Mouse (Mus musculus) skeletal muscle tissue, adult 2 months (tissue): ENCODE measurements around the gene Edn3.

Experiments used
- DNase-seq: peaks from one replicate; pipeline ENCODE4 v3.0.0-alpha.2; 2012; ENCODE audit warnings: low read depth, low spot score

The Edn3 gene

DNA sequence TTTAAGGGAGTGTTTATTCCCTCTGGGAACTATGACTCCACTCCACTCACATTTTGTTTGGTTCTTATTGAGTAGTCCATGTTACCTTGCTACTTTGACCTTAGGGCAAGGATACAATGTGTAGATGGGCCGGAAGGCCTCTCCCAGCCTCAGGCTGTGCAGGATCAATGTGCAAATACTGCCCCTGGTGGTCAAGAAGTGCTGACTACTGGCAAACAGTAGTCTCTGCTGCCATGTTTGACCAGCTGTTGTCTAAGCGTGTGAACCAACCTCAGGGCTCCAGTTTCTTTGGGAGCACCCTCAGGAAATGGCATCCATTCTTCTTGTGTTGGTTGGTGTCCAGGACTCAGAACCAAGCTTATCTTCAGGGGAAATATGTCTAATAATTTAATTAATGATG, 36.6 kb downstream of the Edn3 start:
- DNase-seq: peak; percentile 2

DNA sequence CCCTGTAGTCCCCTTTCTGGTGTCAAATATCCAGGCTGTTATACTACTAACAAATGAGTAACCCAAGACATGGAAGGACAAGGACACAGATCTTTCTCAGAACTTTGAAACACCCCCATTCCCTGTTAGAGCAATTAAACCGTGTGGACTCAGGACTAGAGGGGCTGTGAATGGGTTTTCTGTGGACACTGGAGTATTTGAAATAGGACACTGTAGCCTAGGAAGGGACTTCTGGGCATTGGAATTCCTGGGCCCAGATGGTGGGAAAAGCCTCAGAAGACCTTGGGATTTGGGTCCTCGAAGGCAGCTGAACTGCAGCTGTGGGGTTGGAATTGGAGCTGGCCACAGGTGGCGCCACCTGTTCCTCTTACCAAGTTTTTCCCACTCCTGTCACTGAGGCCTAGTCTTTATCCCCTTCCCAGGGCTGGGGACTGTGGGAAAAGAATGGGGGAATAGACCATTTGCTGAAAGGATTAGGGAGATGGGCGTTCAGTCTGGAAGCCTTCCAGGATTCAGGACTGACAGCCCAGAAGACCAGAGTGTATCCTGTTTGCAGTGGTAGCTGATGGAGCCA, 37.2 kb downstream of the Edn3 start:
- DNase-seq: peak; percentile 29

DNA sequence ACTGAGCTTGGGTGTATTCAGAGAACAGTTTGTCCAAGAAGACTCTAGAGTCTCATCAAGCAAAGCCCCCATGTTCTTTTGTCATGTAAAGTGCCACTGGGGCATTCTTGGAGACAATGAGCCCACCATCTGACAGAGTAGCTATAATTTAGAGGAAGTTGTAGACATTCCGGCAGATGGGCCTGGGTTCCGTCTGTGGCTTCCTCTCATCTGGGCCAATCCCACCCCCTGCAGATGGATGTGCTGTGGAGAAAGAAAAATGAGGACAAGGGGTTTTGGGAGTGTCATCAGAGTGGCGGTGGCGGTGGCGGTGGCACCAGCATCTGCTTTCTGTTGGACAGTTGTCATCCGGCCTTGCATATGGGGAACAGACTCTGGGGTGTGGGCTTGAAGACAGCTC, 42.0 kb downstream of the Edn3 start:
- no peak for DNase-seq

DNA sequence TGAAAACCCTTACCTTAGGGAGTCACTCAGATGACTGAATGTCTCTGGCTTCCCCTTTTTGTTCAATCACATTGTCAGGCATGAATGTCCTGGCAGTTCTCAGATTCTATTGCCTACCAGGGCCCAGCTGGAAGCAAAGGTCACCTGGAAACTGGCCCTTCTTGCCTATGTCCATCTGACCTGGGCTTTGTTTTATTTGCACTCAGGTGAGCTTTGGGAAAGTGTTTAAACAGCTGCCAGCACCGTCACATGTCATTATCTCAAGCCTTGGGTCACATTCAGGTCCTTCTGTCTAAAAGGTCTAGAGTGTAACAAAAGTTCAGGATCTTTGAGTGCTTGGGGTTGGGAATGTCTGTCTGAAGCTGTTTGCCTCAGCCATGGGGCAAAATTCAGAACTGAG, 43.2 kb downstream of the Edn3 start:
- no peak for DNase-seq

DNA sequence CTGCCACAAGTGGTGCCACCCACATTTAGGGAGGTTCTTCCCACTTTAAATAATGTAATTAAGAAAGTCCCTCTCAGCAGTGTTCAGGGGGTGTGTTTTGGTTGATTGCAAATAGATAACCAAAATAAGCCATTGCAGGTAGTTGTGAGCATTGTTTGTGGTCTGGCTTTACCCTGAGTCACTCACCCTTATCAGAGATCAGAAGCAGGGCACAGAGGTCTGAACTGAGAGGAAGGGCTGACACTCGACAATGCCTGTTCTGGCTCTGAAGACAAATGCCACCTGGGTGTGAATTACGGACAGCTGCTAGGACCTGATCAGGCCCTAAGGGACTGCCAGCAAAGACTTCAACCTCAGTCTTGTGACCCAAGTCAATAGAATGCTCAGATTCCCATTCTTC, 47.5 kb downstream of the Edn3 start:
- no peak for DNase-seq

DNA sequence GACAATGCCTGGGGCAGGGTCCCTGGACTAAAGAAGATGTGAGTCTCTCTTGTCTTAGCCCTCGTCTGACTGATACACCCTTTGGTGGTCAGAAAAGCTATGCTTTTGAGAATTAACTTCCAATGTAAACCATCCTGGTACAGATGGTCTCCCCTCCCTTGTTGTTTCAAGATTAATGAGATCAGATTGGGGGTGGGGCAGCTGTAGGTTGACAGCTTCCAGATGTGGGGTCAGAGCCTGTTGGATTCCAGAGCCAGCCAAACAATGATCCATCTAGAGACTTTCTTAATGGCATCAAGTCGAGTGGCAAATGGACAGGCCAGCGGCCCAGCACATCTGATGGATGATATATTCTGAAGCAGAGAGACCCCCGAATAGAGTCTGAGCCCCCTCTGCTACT, 48.9 kb downstream of the Edn3 start:
- DNase-seq: no peak

DNA sequence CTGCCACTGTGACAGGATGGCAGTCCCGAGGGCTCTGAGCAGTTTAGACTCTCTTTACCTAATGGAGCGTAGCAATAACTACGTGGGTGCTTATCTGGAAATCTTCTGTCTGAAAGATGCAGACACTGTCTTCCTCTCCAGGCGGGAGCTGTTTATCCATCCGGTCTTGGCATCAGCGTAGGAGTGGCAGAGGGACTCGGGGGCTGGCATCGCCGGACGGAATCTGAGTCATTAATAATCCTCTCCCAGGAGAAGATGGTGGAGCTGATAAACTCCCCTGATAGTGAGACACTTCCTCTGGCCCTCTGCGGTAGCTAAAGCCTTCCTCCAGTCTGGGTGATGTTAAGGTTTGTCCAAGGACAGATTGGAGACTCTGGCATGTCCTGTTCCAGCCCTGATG, 52.9 kb downstream of the Edn3 start:
- no peak for DNase-seq

DNA sequence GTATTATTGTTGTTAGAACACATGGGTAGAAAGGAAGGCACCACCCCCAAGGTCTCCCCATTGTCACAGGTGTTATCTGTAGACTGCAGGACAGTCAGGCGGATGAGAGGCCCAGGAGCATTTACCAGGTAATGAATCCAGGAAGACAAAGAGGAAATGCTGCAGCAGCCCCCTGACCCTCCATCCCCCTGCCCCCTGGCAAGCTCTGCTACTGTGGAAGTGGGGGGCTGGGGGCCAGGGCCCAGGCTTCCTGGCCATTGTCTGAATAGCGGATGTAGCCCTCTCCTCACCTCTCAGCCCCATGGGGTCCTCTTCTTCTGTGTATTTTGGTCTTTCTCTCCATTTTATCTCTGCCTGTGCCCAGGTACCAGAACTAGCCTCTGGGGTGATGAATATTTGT, 55.7 kb downstream of the Edn3 start:
- no peak for DNase-seq

DNA sequence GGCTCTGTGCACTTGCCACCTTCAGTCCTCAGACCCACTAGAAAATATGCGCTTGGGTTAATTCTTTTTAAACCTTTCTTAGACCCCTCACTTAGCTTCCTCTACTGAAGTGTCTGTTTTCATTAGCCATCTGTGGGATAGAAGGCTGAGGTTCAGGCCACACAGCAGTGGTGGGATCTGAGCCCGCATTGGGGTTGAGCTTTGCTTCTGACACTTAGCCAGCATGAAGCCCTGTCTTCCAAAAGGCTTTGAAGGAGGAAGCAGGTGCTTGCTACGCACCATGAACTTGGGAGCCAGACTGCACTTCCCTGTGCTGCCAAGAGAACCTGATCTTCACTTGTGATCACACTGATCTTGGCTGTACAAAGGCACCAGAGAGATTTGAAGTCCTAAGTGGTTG, 59.9 kb downstream of the Edn3 start:
- DNase-seq: no peak

DNA sequence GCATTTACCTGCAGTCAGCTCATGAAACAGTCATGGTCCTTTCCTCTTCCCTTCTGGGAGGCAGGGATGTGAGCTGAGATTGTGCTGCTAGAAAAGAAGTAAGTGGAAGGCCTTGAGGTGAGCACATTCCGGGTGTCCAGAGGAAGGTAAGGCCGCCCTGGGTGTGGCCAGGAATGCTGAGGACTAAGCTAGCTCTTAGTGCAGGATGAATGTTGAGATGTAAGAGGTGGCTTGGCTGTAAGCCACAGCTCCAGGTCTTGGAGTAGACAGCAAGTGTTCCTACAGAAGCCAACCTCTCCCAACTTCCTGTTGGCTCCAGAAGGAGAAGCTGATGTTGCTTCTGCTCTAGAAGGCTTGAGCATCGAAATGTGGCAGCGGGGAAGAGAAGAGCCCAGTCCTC, 67.4 kb downstream of the Edn3 start:
- DNase-seq: no peak

DNA sequence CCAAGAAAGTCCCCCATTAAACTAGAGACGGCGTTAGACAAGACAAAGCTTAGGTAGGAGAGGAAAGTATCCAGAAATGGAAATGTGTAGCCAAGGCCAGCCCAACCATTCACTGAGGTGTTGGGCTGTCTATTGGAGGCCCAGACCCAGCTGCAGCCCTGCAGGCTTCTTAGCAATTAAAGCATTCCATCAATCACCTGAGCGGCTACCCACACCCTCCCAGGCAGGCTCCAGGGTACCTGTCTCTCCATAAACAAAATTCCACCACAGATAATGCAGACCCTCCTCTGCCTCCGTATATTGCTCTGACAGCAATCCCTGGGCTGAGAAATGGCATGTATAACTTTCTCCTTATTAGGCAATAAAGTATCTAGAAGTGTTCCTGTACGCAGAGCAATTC, 73.2 kb downstream of the Edn3 start:
- no peak for DNase-seq
